Mouse (Mus musculus) heart, embryonic 12.5 days (tissue): Measurements from ENCODE around the gene Zgpat. TPM values are rescaled to one million over a fixed set of nuclear protein-coding genes. Genes with fewer than 3 reads are reported as not detected.
A peak's percentile ranks its signal among the peaks of the same experiment; 100 is the strongest.

Source experiments
- ATAC-seq: fragments of 200-750 bp; cut with Nextera tagmentation; 2 replicates; pipeline ENCODE4 v1.8.0; 2017; ENCODE audit warnings: moderate TSS enrichment, moderate library complexity; ENCODE audit not compliant: insufficient number of reproducible peaks, low FRiP score
- H3K27ac ChIP-seq: fragments of 300-500 bp; sonication (generic); 2 replicates; pipeline ENCODE4 v1.5.1; 2016; ENCODE audit warnings: mild to moderate bottlenecking, moderate library complexity; ENCODE audit not compliant: poor library complexity, severe bottlenecking
- H3K27me3 ChIP-seq: fragments of 300-500 bp; sonication (generic); replicated peaks from 2 replicates; pipeline ENCODE4 v1.6.1; 2016; ENCODE audit warnings: mild to moderate bottlenecking, moderate library complexity
- H3K36me3 ChIP-seq: fragments of 300-500 bp; sonication (generic); 2 replicates; pipeline ENCODE4 v1.6.1; 2016; ENCODE audit warnings: mild to moderate bottlenecking, moderate library complexity
- H3K4me1 ChIP-seq: fragments of 300-500 bp; sonication (generic); replicated peaks from 2 replicates; pipeline ENCODE4 v1.6.1; 2016; ENCODE audit warnings: mild to moderate bottlenecking
- H3K4me2 ChIP-seq: fragments of 300-500 bp; sonication (generic); 2 replicates; pipeline ENCODE4 v1.6.1; 2016; ENCODE audit warnings: mild to moderate bottlenecking, moderate library complexity
- H3K4me3 ChIP-seq: fragments of 300-500 bp; sonication (generic); 2 replicates; pipeline ENCODE4 v1.5.1; 2016; ENCODE audit warnings: mild to moderate bottlenecking
- H3K9ac ChIP-seq: fragments of 300-500 bp; sonication (generic); 2 replicates; pipeline ENCODE4 v1.6.1; 2016; ENCODE audit warnings: mild to moderate bottlenecking, moderate library complexity
- H3K9me3 ChIP-seq: fragments of 300-500 bp; sonication (generic); replicated peaks from 2 replicates; pipeline ENCODE4 v1.6.1; 2016; ENCODE audit warnings: mild to moderate bottlenecking, moderate library complexity
- WGBS: fragments of 180-500 bp; shearing (Covaris S2); methylation state at CpG from one replicate; pipeline ENCODE4 v1.1.7; 2016; 5-methylcytosine and 5-hydroxymethylcytosine counted together
- polyA plus RNA-seq: library from polyadenylated mRNA; unstranded; fragments of >200 nt; fragmentation: Nextera tagmentation; extraction: Ambion mirVana; gene quantifications from 2 replicates; pipeline ENCODE4 v1.2.1, GENCODE M21; 2016

Zgpat gene
- polyA plus RNA-seq, 1 experiment from 2014 or later: 33.8 TPM

DNA sequence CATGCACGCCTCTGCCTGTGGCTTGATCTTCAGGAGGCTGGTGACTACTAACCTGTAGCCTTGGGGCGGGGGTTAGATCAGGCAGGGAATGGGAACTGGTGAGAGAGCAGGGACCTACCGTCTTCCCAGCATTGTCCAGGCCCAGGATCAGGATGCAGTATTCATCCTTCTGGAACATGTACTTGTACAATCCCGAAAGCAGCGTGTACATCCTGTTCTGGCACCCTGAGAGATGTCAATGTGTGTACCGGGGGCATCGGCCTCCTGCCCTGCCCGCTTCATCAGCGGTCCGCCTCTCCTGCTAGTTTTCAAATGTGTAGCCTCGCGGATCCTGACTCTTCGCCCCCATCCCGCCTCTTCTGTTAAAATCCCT lies 255 bp upstream of the Zgpat start:
- H3K27ac ChIP-seq: peak overlapping the region; percentile 93; the same call in 1 of the 2 replicates
- no peaks in the 10 kb centered on the region for H3K27me3 ChIP-seq
- peak overlapping the region; percentile 100 for H3K4me2 ChIP-seq
- WGBS: 9% methylated on average over 14 of the region's 14 CpGs
- H3K9ac ChIP-seq: peak overlapping the region; percentile 95
- H3K9me3 ChIP-seq: no peaks in the 10 kb centered on the region
- peaks cover 29% of the 10 kb centered on the region for H3K4me1 ChIP-seq
- H3K4me3 ChIP-seq: peak overlapping the region; percentile 90
- H3K36me3 ChIP-seq: peaks cover 51% of the 10 kb centered on the region
- peak; percentile 7; the same call in 1 of the 2 replicates for ATAC-seq

DNA sequence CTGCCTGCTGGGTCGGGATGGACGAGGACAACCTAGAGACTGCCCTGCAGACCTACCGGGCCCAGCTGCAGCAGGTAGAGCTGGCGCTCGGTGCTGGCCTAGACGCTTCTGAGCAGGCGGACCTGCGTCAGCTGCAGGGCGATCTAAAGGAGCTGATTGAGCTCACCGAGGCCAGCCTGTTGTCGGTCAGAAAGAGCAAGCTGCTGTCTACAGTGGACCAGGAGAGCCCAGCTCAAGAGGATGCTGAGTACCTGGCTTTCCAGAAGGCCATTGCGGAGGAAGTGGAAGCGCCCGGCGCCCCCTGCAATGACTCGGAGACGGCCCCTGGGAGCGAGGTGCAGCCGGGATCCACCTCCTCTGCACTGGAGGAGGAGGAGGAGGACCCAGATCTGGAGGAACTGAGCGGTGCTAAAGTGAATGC lies 937 bp downstream of the Zgpat start:
- 0% methylated on average over 20 of the region's 20 CpGs for WGBS
- peak overlapping the region; percentile 93 for H3K27ac ChIP-seq
- peaks cover 51% of the 10 kb centered on the region for H3K36me3 ChIP-seq

DNA sequence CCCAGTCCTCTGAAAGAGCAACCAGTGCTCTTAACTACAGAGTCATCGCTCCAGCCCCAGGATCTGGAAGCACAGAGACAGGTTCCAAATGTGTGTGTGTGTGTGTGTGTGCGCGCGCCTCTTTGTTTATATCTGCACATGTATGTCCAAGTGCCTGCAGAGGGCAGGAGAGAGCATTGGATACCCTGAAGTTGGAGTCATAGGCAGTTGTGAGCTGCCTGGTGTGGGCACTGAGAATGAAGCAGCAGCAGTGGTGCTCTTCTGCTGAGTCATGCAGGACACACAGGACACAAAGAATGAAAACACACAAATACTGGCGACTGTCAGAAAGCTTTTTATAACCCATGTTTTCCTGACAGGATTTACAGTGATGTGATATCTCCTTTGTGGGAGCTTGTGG lies 5.3 kb downstream of the Zgpat start:
- Histone ChIP-seq H3K4me3 (no peak overlapping the region), H3K36me3 (peaks cover 37% of the 10 kb centered on the region), H3K4me1 (peaks cover 21% of the 10 kb centered on the region), H3K4me2 (no peak overlapping the region), H3K9ac (no peak overlapping the region), H3K27ac (no peak overlapping the region), H3K27me3 (no peaks in the 10 kb centered on the region), H3K9me3 (peaks cover 4% of the 10 kb centered on the region; the same call in 1 of the 2 replicates)
- ATAC-seq: no peak
- 97% methylated on average over 5 of the region's 5 CpGs for WGBS

More for the DNA sequence above, 937 bp downstream of the Zgpat start:
- peaks cover 4% of the 10 kb centered on the region; the same call in 1 of the 2 replicates for H3K9me3 ChIP-seq
- peak overlapping the region; percentile 95 for H3K9ac ChIP-seq
- peak; percentile 67 for ATAC-seq
- H3K4me1 ChIP-seq: peaks cover 29% of the 10 kb centered on the region
- H3K4me2 ChIP-seq: peak overlapping the region; percentile 100
- H3K4me3 ChIP-seq: peak overlapping the region; percentile 90
- H3K27me3 ChIP-seq: no peaks in the 10 kb centered on the region

DNA sequence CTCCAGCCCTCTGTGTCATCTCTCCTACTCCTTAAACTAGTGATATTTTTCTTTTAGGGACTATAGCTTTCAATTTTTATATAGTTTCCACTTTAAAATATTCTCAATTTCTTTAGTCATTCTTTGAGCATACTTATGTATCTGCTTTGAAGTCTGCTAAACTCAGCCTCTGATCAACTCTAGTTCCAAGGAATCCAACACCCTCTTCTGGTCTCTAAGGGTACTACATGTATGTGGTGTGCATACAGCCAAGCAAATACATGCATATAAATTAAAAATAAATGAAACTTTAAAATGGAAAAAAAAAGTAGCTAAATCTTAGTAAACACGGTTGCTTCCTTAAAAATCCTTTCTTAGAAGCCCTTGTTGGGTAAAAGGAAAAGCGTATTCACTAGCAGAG lies 11.1 kb downstream of the Zgpat start:
- Histone ChIP-seq H3K27me3 (no peaks in the 10 kb centered on the region), H3K4me2 (no peak overlapping the region), H3K4me1 (0 out of 2 replicates have a peak, but pooled peaks cover 2% of the 10 kb centered on the region), H3K27ac (no peak overlapping the region), H3K9ac (no peak overlapping the region), H3K4me3 (no peak overlapping the region), H3K9me3 (no peaks in the 10 kb centered on the region), H3K36me3 (peaks cover 38% of the 10 kb centered on the region)
- WGBS: 95% methylated on average over 2 of the region's 2 CpGs
- no peak for ATAC-seq

DNA sequence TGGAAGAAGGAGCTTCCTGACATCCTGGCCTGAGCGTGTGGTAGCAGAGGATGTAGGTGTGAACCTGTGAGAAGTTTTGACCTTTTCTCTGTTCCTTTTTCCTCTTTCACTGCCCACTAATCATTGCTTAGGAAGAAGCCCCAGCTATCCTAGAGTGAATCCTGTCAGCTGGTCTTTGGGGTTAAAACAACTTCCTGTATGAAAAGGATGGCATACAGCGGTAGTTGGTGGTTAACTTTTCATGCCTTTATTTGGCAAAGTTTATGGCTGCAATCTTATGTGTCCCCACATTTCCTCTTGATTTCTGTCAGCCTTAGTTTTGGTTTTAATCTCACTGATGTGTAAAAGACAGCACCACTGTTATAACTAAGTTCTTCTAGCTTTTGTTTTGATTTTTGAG lies 12.5 kb downstream of the Zgpat start:
- 62% methylated on average over 2 of the region's 2 CpGs for WGBS
- no peak overlapping the region for H3K4me2 ChIP-seq

DNA sequence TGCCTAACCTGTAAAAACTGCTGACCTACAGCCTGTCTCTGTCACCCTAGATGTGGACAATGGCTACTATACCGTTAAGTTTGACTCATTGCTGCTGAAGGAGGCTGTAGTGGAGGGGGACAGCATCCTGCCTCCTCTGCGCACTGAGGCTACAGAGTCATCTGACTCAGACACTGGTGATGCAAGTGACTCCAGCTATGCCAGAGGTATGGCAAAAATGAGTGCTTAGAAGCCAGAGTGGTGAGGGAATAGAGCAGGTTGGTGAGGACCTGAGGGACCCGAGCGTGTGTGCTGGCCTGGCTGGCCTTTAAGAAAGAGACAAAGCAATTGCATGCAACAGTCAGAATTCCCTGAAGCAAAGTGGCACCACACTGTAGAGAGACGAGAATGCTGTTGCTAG lies 14.0 kb downstream of the Zgpat start:
- Histone ChIP-seq H3K4me1 (0 out of 2 replicates have a peak, but pooled peaks cover 2% of the 10 kb centered on the region), H3K4me3 (no peak overlapping the region), H3K4me2 (no peak overlapping the region), H3K27me3 (no peaks in the 10 kb centered on the region), H3K36me3 (peaks cover 56% of the 10 kb centered on the region), H3K9me3 (no peaks in the 10 kb centered on the region), H3K27ac (no peak overlapping the region), H3K9ac (no peak overlapping the region)
- ATAC-seq: no peak
- WGBS: 83% methylated on average over 5 of the region's 5 CpGs

More for the DNA sequence above, 12.5 kb downstream of the Zgpat start:
- Histone ChIP-seq H3K27me3 (no peaks in the 10 kb centered on the region), H3K9ac (no peak overlapping the region), H3K36me3 (peaks cover 42% of the 10 kb centered on the region), H3K9me3 (no peaks in the 10 kb centered on the region), H3K4me1 (0 out of 2 replicates have a peak, but pooled peaks cover 2% of the 10 kb centered on the region), H3K4me3 (no peak overlapping the region), H3K27ac (no peak overlapping the region)
- ATAC-seq: no peak

DNA sequence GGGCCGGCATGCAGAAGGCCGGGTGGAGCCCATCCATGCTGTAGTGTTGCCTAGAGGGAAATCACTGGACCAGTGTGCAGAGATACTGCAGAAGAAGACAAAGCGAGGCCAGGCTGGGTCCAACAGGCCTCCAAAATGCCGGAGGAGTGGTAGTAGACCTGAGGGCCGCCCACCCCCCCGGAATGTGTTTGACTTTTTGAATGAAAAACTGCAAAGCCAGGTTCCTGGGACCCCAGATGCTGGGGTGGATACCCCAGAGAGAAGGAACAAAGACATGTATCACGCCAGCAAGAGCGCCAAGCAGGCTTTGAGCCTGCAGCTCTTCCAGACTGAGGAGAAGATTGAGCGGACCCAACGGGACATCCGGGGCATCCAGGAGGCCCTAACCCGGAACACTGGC lies 15.1 kb downstream of the Zgpat start, which contains the start of gene Lime1:
TSS of gene Lime1 (plus strand) at position 301 of the 400 bp plus-strand sequence.
- Histone ChIP-seq H3K4me3 (no peak within 1 kb of the TSS), H3K27me3 (no peaks in the 10 kb centered on the region), H3K9me3 (no peaks in the 10 kb centered on the region), H3K4me1 (0 out of 2 replicates have a peak, but pooled peaks cover 2% of the 10 kb centered on the region), H3K4me2 (no peak within 1 kb of the TSS), H3K27ac (no peak within 1 kb of the TSS), H3K36me3 (peaks cover 65% of the 10 kb centered on the region), H3K9ac (no peak within 1 kb of the TSS)
- 96% methylated on average over 12 of the region's 12 CpGs for WGBS
- no peak for ATAC-seq

DNA sequence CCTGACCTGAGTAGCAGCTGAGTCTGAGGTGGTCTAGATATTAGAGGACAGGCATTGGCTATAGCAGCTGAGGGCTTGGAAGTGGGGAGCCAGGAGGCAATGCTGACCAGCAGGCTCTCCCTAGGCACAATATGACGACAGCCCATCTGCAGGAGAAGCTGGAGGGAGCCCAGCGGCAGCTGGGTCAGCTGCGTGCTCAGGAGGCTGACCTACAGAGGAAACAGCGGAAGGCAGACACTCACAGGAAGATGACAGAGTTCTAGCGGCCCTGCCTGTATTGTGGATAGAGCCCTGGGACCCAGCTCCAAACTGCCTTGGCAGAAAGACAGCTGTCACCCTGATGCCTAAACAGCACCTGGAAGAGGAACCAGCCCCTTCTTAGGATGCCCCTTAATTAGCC lies 15.5 kb downstream of the Zgpat start:
- H3K27me3 ChIP-seq: no peaks in the 10 kb centered on the region
- H3K4me3 ChIP-seq: no peak overlapping the region
- H3K4me1 ChIP-seq: 0 out of 2 replicates have a peak, but pooled peaks cover 2% of the 10 kb centered on the region
- H3K9me3 ChIP-seq: no peaks in the 10 kb centered on the region
- ATAC-seq: no peak
- no peak overlapping the region for H3K4me2 ChIP-seq
- H3K27ac ChIP-seq: no peak overlapping the region
- WGBS: 88% methylated on average over 5 of the region's 5 CpGs
- H3K36me3 ChIP-seq: peaks cover 70% of the 10 kb centered on the region
- no peak overlapping the region for H3K9ac ChIP-seq

DNA sequence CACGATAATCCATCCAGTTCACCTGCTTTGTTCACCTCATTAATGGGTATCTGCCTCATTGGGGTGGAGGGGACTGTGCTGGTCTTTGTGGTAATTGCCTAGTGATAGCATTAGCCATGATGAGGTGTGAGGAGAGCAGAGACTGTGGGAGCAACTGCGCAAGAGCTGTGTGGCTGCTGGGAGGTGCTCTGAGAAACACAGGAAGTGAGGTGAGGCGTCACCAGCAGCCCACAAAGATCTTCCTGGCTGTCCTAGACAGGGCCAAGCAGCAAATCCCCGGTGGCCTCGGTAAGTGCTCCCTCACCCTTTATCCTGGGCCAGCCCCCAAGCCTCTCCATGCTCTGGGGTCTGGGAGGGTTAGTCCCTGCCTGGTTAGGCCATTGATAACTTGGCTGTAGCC lies 16.4 kb downstream of the Zgpat start:
- no peak overlapping the region for H3K4me2 ChIP-seq
- 0 out of 2 replicates have a peak, but pooled peaks cover 2% of the 10 kb centered on the region for H3K4me1 ChIP-seq
- ATAC-seq: no peak
- no peak overlapping the region for H3K27ac ChIP-seq
- no peaks in the 10 kb centered on the region for H3K27me3 ChIP-seq
- no peak overlapping the region for H3K4me3 ChIP-seq
- H3K9me3 ChIP-seq: no peaks in the 10 kb centered on the region
- H3K9ac ChIP-seq: no peak overlapping the region
- H3K36me3 ChIP-seq: peaks cover 77% of the 10 kb centered on the region
- WGBS: 89% methylated on average over 5 of the region's 5 CpGs

DNA sequence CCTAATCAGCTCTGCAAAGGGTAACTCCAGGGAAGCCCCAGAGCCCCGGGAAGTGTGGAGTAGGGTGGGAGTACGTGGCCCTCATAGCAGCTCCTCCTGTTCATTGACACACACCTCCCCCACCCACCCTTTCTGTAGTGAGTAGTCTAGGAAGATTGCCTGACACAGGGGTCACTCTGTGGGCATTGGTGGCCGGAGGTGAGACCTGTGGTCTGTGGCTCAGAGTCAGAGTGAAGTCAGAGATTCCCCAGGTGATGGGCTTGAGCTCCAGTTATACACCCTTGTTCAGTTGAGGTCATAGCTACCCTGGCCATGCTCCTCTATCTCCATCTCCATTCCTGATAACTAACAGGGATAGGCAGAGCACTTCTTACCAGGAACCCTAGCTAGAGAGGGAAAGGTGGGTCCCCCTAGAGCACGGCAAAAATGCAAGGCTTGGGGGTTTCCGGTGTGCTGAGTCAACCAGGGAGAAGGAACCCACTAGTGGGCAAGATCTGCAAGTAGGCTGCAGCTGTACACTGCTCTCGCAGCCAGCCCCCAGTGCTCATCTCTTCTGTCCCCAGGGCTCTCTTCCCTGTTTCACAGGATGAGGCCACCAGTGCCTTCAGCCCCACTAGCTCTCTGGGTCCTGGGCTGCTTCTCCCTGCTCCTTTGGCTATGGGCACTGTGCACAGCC lies 17.0 kb downstream of the Zgpat start:
- Histone ChIP-seq H3K9me3 (no peaks in the 10 kb centered on the region), H3K36me3 (peaks cover 83% of the 10 kb centered on the region), H3K9ac (no peak overlapping the region), H3K27me3 (no peaks in the 10 kb centered on the region), H3K4me2 (no peak overlapping the region), H3K4me3 (no peak overlapping the region), H3K27ac (no peak overlapping the region), H3K4me1 (0 out of 2 replicates have a peak, but pooled peaks cover 2% of the 10 kb centered on the region)
- WGBS: 90% methylated on average over 6 of the region's 6 CpGs
- ATAC-seq: no peak

DNA sequence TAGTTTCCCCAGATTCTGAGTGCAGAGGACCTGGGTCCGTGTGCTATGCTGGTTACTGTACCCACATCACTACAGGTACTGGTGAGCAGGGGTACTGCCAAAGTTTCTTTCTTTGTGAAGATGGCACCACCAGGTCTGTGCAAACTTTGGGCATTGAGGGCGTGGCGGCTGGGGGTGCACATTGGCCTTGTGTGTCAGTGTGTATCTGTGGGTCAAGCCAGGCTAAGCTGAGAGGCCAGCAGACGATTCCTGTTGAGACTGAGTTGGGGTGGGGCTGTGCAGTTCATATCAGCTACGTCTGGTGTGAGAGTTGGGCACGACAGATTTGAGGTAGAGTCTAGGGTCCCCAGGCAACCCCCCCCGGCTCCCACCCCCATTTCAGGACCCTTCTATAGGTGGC lies 19.7 kb downstream of the Zgpat start:
- Histone ChIP-seq H3K9me3 (no peaks in the 10 kb centered on the region), H3K4me3 (no peak overlapping the region), H3K9ac (no peak overlapping the region), H3K27me3 (no peaks in the 10 kb centered on the region), H3K27ac (no peak overlapping the region), H3K4me2 (no peak overlapping the region), H3K36me3 (peaks cover 78% of the 10 kb centered on the region), H3K4me1 (no peaks in the 10 kb centered on the region)
- ATAC-seq: no peak
- 79% methylated on average over 7 of the region's 7 CpGs for WGBS
